Mouse (Mus musculus): Measurements from ENCODE around the gene Ttc28. TPM values are rescaled to one million over a fixed set of nuclear protein-coding genes. Genes with fewer than 3 reads are reported as not detected.

Gene Ttc28
- polyA plus RNA-seq, 1 experiment: 14.4 TPM

DNA sequence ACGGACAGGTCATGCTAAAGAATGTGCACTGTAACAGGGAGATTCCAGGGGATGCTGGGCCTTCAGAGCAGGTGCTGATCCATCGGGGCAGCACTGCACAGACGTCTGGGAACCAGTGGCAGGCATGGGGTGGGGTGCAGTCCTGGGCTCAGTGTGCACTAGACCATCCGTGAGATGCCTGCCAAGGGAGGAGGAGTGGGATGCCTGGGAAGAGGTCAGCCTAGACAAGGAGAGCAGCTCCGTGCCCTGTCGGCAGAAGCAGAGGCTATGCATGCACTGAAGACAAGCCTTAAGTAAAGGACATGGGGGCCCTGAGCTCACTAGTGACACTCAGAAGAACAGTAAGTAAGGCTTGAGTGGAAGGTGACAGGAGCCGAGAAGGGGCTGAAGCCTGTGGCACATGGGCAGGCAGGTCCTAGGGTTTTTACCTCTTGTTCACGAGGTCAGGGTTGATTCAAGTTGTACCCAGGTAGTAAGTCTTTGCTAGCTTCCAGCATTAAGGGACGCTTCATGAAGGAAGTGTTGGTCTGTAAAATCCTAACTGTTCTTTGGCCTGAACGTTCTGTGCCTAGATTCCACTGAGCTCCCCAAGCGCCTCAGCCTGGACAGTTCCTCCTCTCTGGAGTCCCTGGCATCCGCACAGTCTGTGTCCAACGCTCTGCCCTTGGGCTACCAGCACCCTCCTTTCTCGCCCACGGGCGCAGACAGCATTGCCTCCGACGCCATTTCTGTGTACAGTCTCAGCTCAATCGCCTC is 405.0 kb downstream of the Ttc28 start:
- Histone ChIP-seq H3K4me1 (ENCODE audit: control insufficient read depth, insufficient read depth, low read length) (no peaks in the 10 kb centered on the region), H3K4me3 (replicated peaks; ENCODE audit: extremely low read depth, low read depth, low read length) (no peak overlapping the region)
- WGBS: 88% methylated on average over 19 of the region's 19 CpGs
- no peak for DNase-seq
- TF ChIP-seq POLR2A (IDR thresholded peaks at IDR 0.05; ENCODE audit: borderline replicate concordance, extremely low read depth, low read depth, low read length) (no peak), CTCF (IDR thresholded peaks at IDR 0.05; ENCODE audit: insufficient read depth, low read length) (no peak)

- DNase-seq: no peak
- no peak overlapping the region for H3K4me3 ChIP-seq (replicated peaks; ENCODE audit: extremely low read depth, low read depth, low read length)
- no peaks in the 10 kb centered on the region for H3K4me1 ChIP-seq (ENCODE audit: control insufficient read depth, insufficient read depth, low read length)
- no peak for TF ChIP-seq POLR2A (IDR thresholded peaks at IDR 0.05; ENCODE audit: borderline replicate concordance, extremely low read depth, low read depth, low read length)
- no peak for TF ChIP-seq CTCF (IDR thresholded peaks at IDR 0.05; ENCODE audit: insufficient read depth, low read length)
- 75% methylated on average over 5 of the region's 5 CpGs for whole genome bisulfite sequencing
These were observed 408.0 kb downstream of the Ttc28 start for GRCm38 (mm10) chr5:111287571-111287970.

DNA sequence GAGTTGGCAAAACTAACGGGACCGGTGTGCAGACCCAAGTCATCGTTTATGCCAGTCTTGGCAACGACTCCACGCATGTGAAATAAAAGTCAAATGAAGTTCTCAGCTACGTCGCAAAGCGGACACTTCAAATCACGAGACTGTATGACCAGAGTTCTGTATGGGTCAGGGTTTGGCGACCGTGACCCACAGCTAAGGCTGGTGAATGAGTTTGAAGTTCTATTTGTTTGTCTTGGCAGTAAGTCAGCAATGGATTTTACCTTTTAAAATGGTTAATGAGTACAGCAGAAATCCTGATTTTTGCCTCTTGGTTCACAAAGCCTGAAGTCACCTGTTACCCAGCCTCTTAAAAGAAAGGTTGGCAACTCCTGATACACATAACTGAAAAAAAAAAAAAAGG is 408.9 kb downstream of the Ttc28 start:
- 65% methylated on average over 11 of the region's 11 CpGs for WGBS
- Histone ChIP-seq H3K4me1 (ENCODE audit: control insufficient read depth, insufficient read depth, low read length) (no peaks in the 10 kb centered on the region), H3K4me3 (replicated peaks; ENCODE audit: extremely low read depth, low read depth, low read length) (no peak overlapping the region)
- no peak for TF ChIP-seq CTCF (IDR thresholded peaks at IDR 0.05; ENCODE audit: insufficient read depth, low read length)
- no peak for DNase-seq

- no peak overlapping the region for H3K4me3 ChIP-seq (replicated peaks; ENCODE audit: extremely low read depth, low read depth, low read length)
- TF ChIP-seq CTCF (IDR thresholded peaks at IDR 0.05; ENCODE audit: insufficient read depth, low read length) (no peak), POLR2A (IDR thresholded peaks at IDR 0.05; ENCODE audit: borderline replicate concordance, extremely low read depth, low read depth, low read length) (no peak)
- WGBS: 86% methylated on average over 11 of the region's 11 CpGs
- DNase-seq: no peak
- no peaks in the 10 kb centered on the region for H3K4me1 ChIP-seq (ENCODE audit: control insufficient read depth, insufficient read depth, low read length)
These were observed 410.5 kb downstream of the Ttc28 start for GRCm38 (mm10) chr5:111290071-111290470.

GRCm38 (mm10) chr5:111291639-111292038 is 412.0 kb downstream of the Ttc28 start:
- no peak for TF ChIP-seq CTCF (IDR thresholded peaks at IDR 0.05; ENCODE audit: insufficient read depth, low read length)
- no peak for TF ChIP-seq POLR2A (IDR thresholded peaks at IDR 0.05; ENCODE audit: borderline replicate concordance, extremely low read depth, low read depth, low read length)
- WGBS: 35% methylated on average over 10 of the region's 10 CpGs
- Histone ChIP-seq H3K4me1 (ENCODE audit: control insufficient read depth, insufficient read depth, low read length) (no peaks in the 10 kb centered on the region), H3K4me3 (replicated peaks; ENCODE audit: extremely low read depth, low read depth, low read length) (no peak overlapping the region)
- no peak for DNase-seq

DNA sequence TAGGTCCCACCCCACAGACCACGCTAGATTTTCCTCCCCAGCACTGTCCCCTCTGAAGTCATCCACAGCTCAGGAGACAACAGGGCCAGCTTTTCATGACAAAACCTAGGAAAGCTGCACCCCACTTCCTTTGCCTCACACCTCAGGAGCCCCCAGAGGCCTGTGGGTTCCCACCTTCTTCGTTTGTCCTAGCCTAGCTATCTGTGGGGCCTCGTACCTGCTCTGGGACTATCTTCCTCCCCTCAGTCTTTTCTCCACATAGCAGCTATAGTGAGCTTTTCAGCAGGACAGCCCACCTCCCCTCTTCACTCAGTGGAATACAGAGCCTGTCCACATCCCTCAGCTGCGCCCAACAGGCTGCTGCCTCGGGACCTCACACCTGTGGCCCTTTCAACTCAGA is 418.2 kb downstream of the Ttc28 start:
- DNase-seq: no peak
- H3K4me1 ChIP-seq (ENCODE audit: control insufficient read depth, insufficient read depth, low read length): no peaks in the 10 kb centered on the region
- 75% methylated on average over 5 of the region's 5 CpGs for WGBS
- TF ChIP-seq CTCF (IDR thresholded peaks at IDR 0.05; ENCODE audit: insufficient read depth, low read length) (no peak), POLR2A (IDR thresholded peaks at IDR 0.05; ENCODE audit: borderline replicate concordance, extremely low read depth, low read depth, low read length) (no peak)
- no peak overlapping the region for H3K4me3 ChIP-seq (replicated peaks; ENCODE audit: extremely low read depth, low read depth, low read length)

DNA sequence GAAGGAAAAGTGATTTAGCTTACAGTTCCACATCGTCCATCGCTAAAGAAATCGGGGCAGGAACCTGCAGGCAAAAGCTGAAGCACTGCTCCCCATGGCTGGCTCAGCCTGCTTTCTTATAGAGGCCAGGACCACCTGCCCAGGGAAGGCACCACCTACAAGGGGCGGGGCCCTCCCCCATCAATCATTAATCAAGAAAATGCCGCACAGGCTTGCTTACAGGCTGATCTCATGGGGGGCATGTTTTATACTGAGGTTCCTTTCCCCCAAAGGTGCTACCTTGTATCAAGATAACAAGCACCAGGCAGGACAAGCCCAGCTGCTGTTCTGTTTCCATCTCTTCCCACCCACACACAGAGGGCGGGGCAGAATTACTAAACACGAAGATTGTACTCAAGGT is 419.1 kb downstream of the Ttc28 start:
- no peaks in the 10 kb centered on the region for H3K4me1 ChIP-seq (ENCODE audit: control insufficient read depth, insufficient read depth, low read length)
- no peak for TF ChIP-seq POLR2A (IDR thresholded peaks at IDR 0.05; ENCODE audit: borderline replicate concordance, extremely low read depth, low read depth, low read length)
- TF ChIP-seq CTCF (IDR thresholded peaks at IDR 0.05; ENCODE audit: insufficient read depth, low read length): no peak
- DNase-seq: no peak
- WGBS: 49% methylated on average over 7 of the region's 7 CpGs
- no peak overlapping the region for H3K4me3 ChIP-seq (replicated peaks; ENCODE audit: extremely low read depth, low read depth, low read length)

DNA sequence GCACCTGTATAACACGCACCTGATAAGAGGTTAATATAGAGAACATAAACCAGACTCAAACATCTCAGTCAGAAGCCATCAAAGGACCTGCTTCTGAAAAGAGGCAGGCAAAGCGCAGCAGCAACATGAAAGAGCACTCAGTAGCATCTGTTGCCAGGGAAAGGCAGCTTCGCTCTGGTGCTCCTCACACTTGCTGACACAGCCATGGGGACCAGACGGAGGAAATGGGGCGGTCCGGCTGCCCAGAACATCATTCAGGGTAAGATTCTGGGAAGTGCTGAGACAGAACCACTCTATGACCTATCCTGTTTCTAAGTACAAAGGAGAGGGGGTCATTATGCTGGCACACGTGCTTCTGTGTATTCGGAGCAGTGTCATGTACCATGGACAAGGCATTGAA is 421.2 kb downstream of the Ttc28 start:
- 81% methylated on average over 8 of the region's 8 CpGs for WGBS
- DNase-seq: no peak
- TF ChIP-seq POLR2A (IDR thresholded peaks at IDR 0.05; ENCODE audit: borderline replicate concordance, extremely low read depth, low read depth, low read length) (no peak), CTCF (IDR thresholded peaks at IDR 0.05; ENCODE audit: insufficient read depth, low read length) (no peak)
- Histone ChIP-seq H3K4me1 (ENCODE audit: control insufficient read depth, insufficient read depth, low read length) (no peaks in the 10 kb centered on the region), H3K4me3 (replicated peaks; ENCODE audit: extremely low read depth, low read depth, low read length) (no peak overlapping the region)

GRCm38 (mm10) chr5:111301736-111302135 is 422.1 kb downstream of the Ttc28 start:
- DNase-seq: no peak
- no peak for TF ChIP-seq CTCF (IDR thresholded peaks at IDR 0.05; ENCODE audit: insufficient read depth, low read length)
- TF ChIP-seq POLR2A (IDR thresholded peaks at IDR 0.05; ENCODE audit: borderline replicate concordance, extremely low read depth, low read depth, low read length): no peak
- Histone ChIP-seq H3K4me3 (replicated peaks; ENCODE audit: extremely low read depth, low read depth, low read length) (no peak overlapping the region), H3K4me1 (ENCODE audit: control insufficient read depth, insufficient read depth, low read length) (no peaks in the 10 kb centered on the region)
- WGBS: 57% methylated on average over 7 of the region's 7 CpGs

- no peak for DNase-seq
- H3K4me3 ChIP-seq (replicated peaks; ENCODE audit: extremely low read depth, low read depth, low read length): no peak overlapping the region
- TF ChIP-seq CTCF (IDR thresholded peaks at IDR 0.05; ENCODE audit: insufficient read depth, low read length): no peak
- no peaks in the 10 kb centered on the region for H3K4me1 ChIP-seq (ENCODE audit: control insufficient read depth, insufficient read depth, low read length)
- 89% methylated on average over 3 of the region's 3 CpGs for WGBS
These were observed 425.1 kb downstream of the Ttc28 start for GRCm38 (mm10) chr5:111304730-111305129.
